Mouse (Mus musculus) hindbrain, embryonic 10.5 days (tissue): ENCODE results near the gene Wtap. TPM values are rescaled to one million over a fixed set of nuclear protein-coding genes. Genes with fewer than 3 reads are reported as not detected.
A peak's percentile ranks its signal among the peaks of the same experiment; 100 is the strongest.
"Not testable (repeated sequence)": the region's sequence is repeated elsewhere in the genome, so short reads cannot be mapped to it uniquely, and the experiment has no call there.

Source experiments
- DNase-seq: peaks from one replicate; pipeline ENCODE4 v3.0.0-alpha.2; 2017; ENCODE audit warnings: low spot score
- H3K27ac ChIP-seq: fragments of 300-500 bp; sonication (generic); 2 replicates; pipeline ENCODE4 v1.5.1; 2016; ENCODE audit warnings: mild to moderate bottlenecking, moderate library complexity
- H3K27me3 ChIP-seq: fragments of 300-500 bp; sonication (generic); 2 replicates; pipeline ENCODE4 v1.6.1; 2016; ENCODE audit warnings: mild to moderate bottlenecking; ENCODE audit not compliant: poor library complexity, insufficient read depth, severe bottlenecking
- H3K36me3 ChIP-seq: fragments of 300-500 bp; sonication (generic); 2 replicates; pipeline ENCODE4 v1.6.1; 2016; ENCODE audit warnings: mild to moderate bottlenecking, moderate library complexity
- H3K4me1 ChIP-seq: fragments of 300-500 bp; sonication (generic); replicated peaks from 2 replicates; pipeline ENCODE4 v1.6.1; 2016; ENCODE audit warnings: mild to moderate bottlenecking
- H3K4me3 ChIP-seq: fragments of 300-500 bp; sonication (generic); 2 replicates; pipeline ENCODE4 v1.5.1; 2016; ENCODE audit warnings: mild to moderate bottlenecking, moderate library complexity
- H3K9me3 ChIP-seq: fragments of 300-500 bp; sonication (generic); 2 replicates; pipeline ENCODE4 v1.6.1; 2016; ENCODE audit warnings: mild to moderate bottlenecking, moderate library complexity
- WGBS: fragments of 180-500 bp; shearing (Covaris S2); methylation state at CpG from one replicate; pipeline ENCODE4 v1.1.7; 2016; 5-methylcytosine and 5-hydroxymethylcytosine counted together
- polyA plus RNA-seq: library from polyadenylated mRNA; unstranded; fragments of >200 nt; fragmentation: Nextera tagmentation; extraction: Ambion mirVana; gene quantifications from 2 replicates; pipeline ENCODE4 v1.2.1, GENCODE M21; 2016

Gene Wtap
- polyA plus RNA-seq, 1 experiment from 2014 or later, result 116 TPM

- WGBS, result 0% methylated on average over 51 of the region's 51 CpGs
- no peaks in the 10 kb centered on the region for H3K27me3 ChIP-seq
- H3K27ac ChIP-seq, result peak overlapping the region; percentile 100
- peaks cover 18% of the 10 kb centered on the region for H3K36me3 ChIP-seq
- DNase-seq, result peak; percentile 94
- H3K4me1 ChIP-seq, result peaks cover 17% of the 10 kb centered on the region
- H3K4me3 ChIP-seq, result peak overlapping the region; percentile 98
- peaks cover 6% of the 10 kb centered on the region for H3K9me3 ChIP-seq
Measured at GRCm38 (mm10) chr17:12992470-12992991, 1.4 kb downstream of the Wtap start.

GRCm38 (mm10) chr17:12991635-12992358 is 2.2 kb downstream of the Wtap start:
- H3K4me1 ChIP-seq, result peaks cover 17% of the 10 kb centered on the region
- H3K9me3 ChIP-seq, result peaks cover 6% of the 10 kb centered on the region
- peak overlapping the region; percentile 98 for H3K4me3 ChIP-seq
- peaks cover 24% of the 10 kb centered on the region for H3K36me3 ChIP-seq
- WGBS, result under 1% methylated on average over 84 of the region's 84 CpGs
- DNase-seq, result peak; percentile 89
- no peaks in the 10 kb centered on the region for H3K27me3 ChIP-seq
- peak overlapping the region; percentile 100 for H3K27ac ChIP-seq

GRCm38 (mm10) chr17:12991194-12991634 is 2.8 kb downstream of the Wtap start:
- Histone ChIP-seq H3K9me3 (peaks cover 6% of the 10 kb centered on the region), H3K4me1 (peaks cover 17% of the 10 kb centered on the region), H3K27me3 (no peaks in the 10 kb centered on the region), H3K4me3 (peak overlapping the region; percentile 98), H3K27ac (peak overlapping the region; percentile 100), H3K36me3 (peaks cover 27% of the 10 kb centered on the region)
- WGBS, result 5% methylated on average over 12 of the region's 12 CpGs
- DNase-seq, result peak; percentile 21

GRCm38 (mm10) chr17:12990567-12991145 is 3.3 kb downstream of the Wtap start:
- Histone ChIP-seq H3K4me1 (peaks cover 17% of the 10 kb centered on the region), H3K27me3 (no peaks in the 10 kb centered on the region), H3K4me3 (peak overlapping the region; percentile 98), H3K9me3 (peaks cover 6% of the 10 kb centered on the region), H3K27ac (peak overlapping the region; percentile 100; the same call in 1 of the 2 replicates), H3K36me3 (peaks cover 31% of the 10 kb centered on the region)
- 70% methylated on average over 8 of the region's 8 CpGs for WGBS
- DNase-seq, result no peak

GRCm38 (mm10) chr17:12988096-12988495 is 5.9 kb downstream of the Wtap start:
- H3K4me1 ChIP-seq, result peaks cover 12% of the 10 kb centered on the region
- H3K36me3 ChIP-seq, result peaks cover 56% of the 10 kb centered on the region
- H3K9me3 ChIP-seq, H3K27me3 ChIP-seq, H3K27ac ChIP-seq, H3K4me3 ChIP-seq, DNase-seq: not testable (repeated sequence)
- WGBS, result 96% methylated on average over 8 of the region's 8 CpGs

- H3K4me3 ChIP-seq, result no peak overlapping the region
- H3K27ac ChIP-seq, result no peak overlapping the region
- H3K9me3 ChIP-seq, result peaks cover 6% of the 10 kb centered on the region
- H3K27me3 ChIP-seq, result no peaks in the 10 kb centered on the region
- peaks cover 93% of the 10 kb centered on the region for H3K36me3 ChIP-seq
- no peaks in the 10 kb centered on the region for H3K4me1 ChIP-seq
- WGBS, result 85% methylated on average over 2 of the region's 2 CpGs
- DNase-seq, result no peak
Measured at GRCm38 (mm10) chr17:12983988-12984387, 10.0 kb downstream of the Wtap start.

- no peak for DNase-seq
- no peak overlapping the region for H3K27ac ChIP-seq
- H3K4me1 ChIP-seq, result no peaks in the 10 kb centered on the region
- WGBS, result 95% methylated on average over 1 of the region's 1 CpGs
- H3K4me3 ChIP-seq, result no peak overlapping the region
- no peaks in the 10 kb centered on the region for H3K27me3 ChIP-seq
- H3K36me3 ChIP-seq, result peaks cover 86% of the 10 kb centered on the region
- H3K9me3 ChIP-seq, result no peaks in the 10 kb centered on the region
Measured at GRCm38 (mm10) chr17:12978546-12978945, 15.4 kb downstream of the Wtap start.

- no peaks in the 10 kb centered on the region for H3K27me3 ChIP-seq
- 88% methylated on average over 2 of the region's 2 CpGs for WGBS
- no peak overlapping the region for H3K4me3 ChIP-seq
- no peak overlapping the region for H3K27ac ChIP-seq
- no peak for DNase-seq
- H3K4me1 ChIP-seq, result no peaks in the 10 kb centered on the region
- peaks cover 88% of the 10 kb centered on the region for H3K36me3 ChIP-seq
- H3K9me3 ChIP-seq, result no peaks in the 10 kb centered on the region
Measured at GRCm38 (mm10) chr17:12973851-12974250, 20.1 kb downstream of the Wtap start.

GRCm38 (mm10) chr17:12967173-12967572 is 26.8 kb downstream of the Wtap start:
- H3K4me1 ChIP-seq, result no peaks in the 10 kb centered on the region
- H3K9me3 ChIP-seq, result no peaks in the 10 kb centered on the region
- no peak overlapping the region for H3K27ac ChIP-seq
- no peak overlapping the region for H3K4me3 ChIP-seq
- 93% methylated on average over 2 of the region's 2 CpGs for WGBS
- DNase-seq, result no peak
- peaks cover 71% of the 10 kb centered on the region for H3K36me3 ChIP-seq
- H3K27me3 ChIP-seq, result no peaks in the 10 kb centered on the region

GRCm38 (mm10) chr17:12963476-12963875 is 30.5 kb downstream of the Wtap start:
- H3K9me3 ChIP-seq, result no peaks in the 10 kb centered on the region
- peaks cover 15% of the 10 kb centered on the region for H3K4me1 ChIP-seq
- 88% methylated on average over 3 of the region's 3 CpGs for WGBS
- H3K27me3 ChIP-seq, result no peaks in the 10 kb centered on the region
- H3K4me3 ChIP-seq, result no peak overlapping the region
- no peak overlapping the region for H3K27ac ChIP-seq
- peaks cover 38% of the 10 kb centered on the region for H3K36me3 ChIP-seq
- no peak for DNase-seq

GRCm38 (mm10) chr17:12960331-12960873 is 33.6 kb downstream of the Wtap start, which contains the start of gene Acat2:
TSS of gene Acat2 (minus strand) at chr17:12960747.
- DNase-seq, result peak; percentile 93
- Histone ChIP-seq H3K4me1 (peaks cover 18% of the 10 kb centered on the region), H3K9me3 (no peaks in the 10 kb centered on the region), H3K27ac (peak within 1 kb of the TSS; percentile 91), H3K4me3 (peak within 1 kb of the TSS; percentile 75), H3K27me3 (no peaks in the 10 kb centered on the region), H3K36me3 (peaks cover 31% of the 10 kb centered on the region)
- under 1% methylated on average over 42 of the region's 42 CpGs for WGBS

- H3K36me3 ChIP-seq, result peaks cover 26% of the 10 kb centered on the region
- H3K9me3 ChIP-seq, DNase-seq, H3K27me3 ChIP-seq, H3K27ac ChIP-seq: not testable (repeated sequence)
- peaks cover 18% of the 10 kb centered on the region for H3K4me1 ChIP-seq
- peak overlapping the region; percentile 43 for H3K4me3 ChIP-seq
- WGBS, result 54% methylated on average over 2 of the region's 2 CpGs
Measured at GRCm38 (mm10) chr17:12959377-12959776, 34.6 kb downstream of the Wtap start.

GRCm38 (mm10) chr17:12956664-12957063 is 37.3 kb downstream of the Wtap start:
- 97% methylated on average over 8 of the region's 8 CpGs for WGBS
- DNase-seq, result no peak
- H3K4me3 ChIP-seq, result no peak overlapping the region

More at GRCm38 (mm10) chr17:12956664-12957063, 37.3 kb downstream of the Wtap start:
- peaks cover 49% of the 10 kb centered on the region for H3K36me3 ChIP-seq
- H3K27me3 ChIP-seq, result no peaks in the 10 kb centered on the region
- no peaks in the 10 kb centered on the region for H3K9me3 ChIP-seq
- H3K27ac ChIP-seq, result no peak overlapping the region
- peaks cover 18% of the 10 kb centered on the region for H3K4me1 ChIP-seq
